Mouse (Mus musculus) heart, postnatal 36 days (tissue): ENCODE results near the gene Gm43517. TPM values are rescaled to one million over a fixed set of nuclear protein-coding genes. Genes with fewer than 3 reads are reported as not detected.

Source experiments
- DNase-seq, 2 experiments: peaks; one replicate each; pipeline ENCODE4 v3.0.0; 2021 to 2022
- intact Hi-C: fragments of 180-260 bp; cut with DNase I; formaldehyde crosslinking; loops from one replicate; pipeline ENCODE4 v1.15.1; 2025
- total RNA-seq, 2 experiments: library from RNA; stranded (reverse); gene quantifications; 2 replicates each; pipeline ENCODE4 v1.2.3; 2021

The Gm43517 gene
- total RNA-seq, 2 experiments from 2014 or later = not detected

DNA sequence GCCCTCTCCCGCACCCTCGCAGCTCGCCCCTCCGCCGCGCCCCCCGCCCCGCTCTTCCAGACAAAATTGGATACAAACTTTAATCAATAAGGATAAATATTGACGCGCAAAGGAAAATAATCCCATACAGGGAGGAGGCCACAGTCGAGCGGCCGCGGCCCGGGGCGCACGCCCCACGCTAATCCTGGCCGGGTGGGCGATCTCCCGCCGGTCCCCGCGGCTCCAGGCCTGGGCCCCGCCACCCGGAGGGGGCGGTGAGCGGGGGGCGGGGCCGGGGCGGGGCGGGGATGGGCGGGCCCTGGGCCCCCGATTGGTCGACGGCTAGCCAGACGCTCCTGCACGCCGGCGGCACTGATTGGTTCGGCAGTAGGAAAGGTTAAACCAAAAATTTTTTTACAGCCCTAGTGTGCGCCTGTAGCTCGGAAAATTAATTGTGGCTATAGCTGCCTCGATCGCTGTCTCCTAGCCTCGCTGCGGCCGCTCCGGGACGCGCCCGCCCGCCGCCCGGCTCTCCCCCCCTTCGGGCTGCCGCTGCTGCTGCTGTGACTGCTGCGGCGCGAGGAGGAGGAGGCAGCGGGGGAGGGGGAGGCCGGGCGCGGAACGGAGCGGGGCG lies 1.3 kb upstream of the Gm43517 start:
- no peak for DNase-seq
- intact Hi-C loops = no loop called here

DNA sequence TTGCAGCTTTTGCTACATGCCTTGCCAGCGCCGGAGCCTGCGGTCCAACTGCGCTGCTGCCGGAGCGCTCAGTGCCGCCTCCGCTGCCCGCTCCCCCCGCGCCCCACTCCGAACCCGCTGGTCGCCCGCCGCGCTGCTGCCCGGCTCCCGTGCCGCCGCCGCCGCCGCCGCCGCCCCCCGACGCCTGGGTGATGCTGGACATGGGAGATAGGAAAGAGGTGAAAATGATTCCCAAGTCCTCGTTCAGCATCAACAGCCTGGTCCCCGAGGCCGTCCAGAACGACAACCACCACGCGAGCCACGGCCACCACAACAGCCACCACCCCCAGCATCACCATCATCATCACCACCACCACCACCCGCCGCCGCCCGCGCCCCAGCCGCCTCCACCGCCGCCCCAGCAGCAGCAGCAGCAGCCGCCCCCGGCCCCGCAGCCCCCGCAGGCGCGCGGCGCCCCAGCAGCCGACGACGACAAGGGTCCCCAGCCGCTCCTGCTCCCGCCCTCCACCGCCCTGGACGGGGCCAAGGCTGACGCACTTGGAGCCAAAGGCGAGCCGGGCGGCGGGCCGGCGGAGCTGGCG lies 589 bp upstream of the Gm43517 start:
- intact Hi-C loops = no loop called here
- DNase-seq = no peak

DNA sequence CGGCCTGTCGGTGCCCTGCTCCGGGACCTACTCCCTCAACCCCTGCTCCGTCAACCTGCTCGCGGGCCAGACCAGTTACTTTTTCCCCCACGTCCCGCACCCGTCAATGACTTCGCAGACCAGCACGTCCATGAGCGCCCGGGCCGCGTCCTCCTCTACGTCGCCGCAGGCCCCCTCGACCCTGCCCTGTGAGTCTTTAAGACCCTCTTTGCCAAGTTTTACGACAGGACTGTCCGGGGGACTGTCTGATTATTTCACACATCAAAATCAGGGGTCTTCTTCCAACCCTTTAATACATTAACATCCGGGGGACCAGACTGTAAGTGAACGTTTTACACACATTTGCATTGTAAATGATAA lies 637 bp downstream of the Gm43517 start:
- intact Hi-C loops = no loop called here
- DNase-seq = no peak

DNA sequence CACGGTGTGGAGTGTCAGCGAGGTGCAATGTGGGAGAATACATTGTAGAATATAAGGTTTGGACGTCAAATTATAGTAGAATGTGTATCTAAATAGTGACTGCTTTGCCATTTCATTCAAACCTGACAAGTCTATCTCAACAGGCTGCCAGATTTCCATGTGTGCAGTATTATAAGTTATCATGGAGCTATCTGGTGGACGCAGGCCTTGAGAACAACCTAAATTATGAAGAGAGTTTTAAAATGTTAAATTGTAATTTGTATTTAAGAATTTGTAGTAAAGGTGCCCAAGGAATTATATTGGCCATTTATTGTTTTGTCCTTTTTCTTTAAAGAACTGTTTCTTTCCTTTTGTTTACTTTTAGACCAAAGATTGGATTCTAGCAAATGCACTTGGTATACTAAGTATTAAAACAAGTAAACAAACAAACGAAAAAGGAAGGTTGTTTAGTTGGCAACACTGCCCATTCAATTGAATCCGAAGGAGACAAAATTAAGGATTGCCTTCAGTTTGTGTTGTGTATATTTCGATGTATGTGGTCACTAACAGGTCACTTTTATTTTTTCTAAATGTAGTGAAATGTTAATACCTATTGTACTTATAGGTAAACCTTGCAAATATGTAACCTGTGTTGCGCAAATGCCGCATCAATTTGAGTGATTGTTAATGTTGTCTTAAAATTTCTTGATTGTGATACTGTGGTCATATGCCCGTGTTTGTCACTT lies 1.3 kb downstream of the Gm43517 start:
- DNase-seq = no peak
- intact Hi-C loops = no loop called here

DNA sequence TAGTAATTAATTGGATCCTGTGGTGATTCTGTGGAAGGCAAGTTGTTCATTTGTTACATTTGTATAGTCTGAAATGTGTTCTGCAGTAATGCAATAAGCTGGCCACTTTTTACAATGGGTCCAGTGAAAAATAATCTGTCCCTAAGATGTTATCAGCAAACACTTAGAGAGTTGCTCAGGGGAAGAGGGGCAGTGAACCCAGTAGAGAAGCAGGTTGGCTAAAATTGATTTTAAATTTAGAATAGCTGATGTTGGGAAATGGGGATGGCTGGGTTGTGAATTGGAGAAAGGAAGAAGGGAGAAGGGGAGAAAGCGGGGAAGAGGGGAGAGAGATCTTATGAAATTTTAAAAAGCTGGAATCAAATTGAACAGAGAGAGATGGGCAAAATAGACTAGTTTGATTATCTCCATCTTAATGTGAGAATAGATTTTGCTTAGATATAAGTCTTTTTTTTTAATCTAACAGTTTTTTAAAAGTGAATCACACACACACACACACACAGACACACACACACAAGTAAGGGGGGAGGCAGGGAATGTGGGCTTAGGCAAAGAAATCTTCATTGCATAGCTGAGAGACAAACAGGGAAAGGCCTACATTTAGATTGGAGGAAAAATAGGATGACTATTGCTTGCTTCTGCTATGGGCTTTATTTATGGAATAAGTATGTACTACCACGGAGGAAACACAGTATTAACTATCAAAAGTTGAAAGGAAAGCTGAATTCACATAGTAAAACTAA lies 3.1 kb downstream of the Gm43517 start:
- DNase-seq = no peak
- intact Hi-C loops = no loop called here

DNA sequence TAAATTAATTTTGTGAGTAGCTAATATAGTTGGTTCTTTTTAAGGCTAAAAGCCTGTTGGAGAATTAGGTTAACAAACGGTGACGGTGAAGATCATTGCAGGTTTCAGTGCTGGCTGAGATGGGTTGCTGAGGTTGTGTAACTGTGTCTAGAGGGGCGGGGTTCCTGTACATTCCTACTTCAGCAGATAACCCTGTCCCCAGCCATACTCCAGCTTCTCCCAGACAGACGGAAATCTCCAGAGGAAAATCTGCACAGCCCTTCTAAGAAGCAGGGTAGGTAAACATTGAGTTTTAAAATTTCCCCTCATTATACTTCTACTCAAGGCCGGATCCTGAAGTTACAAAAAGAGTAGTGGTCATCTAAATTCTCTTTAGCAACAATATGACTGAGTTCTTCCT lies 4.7 kb downstream of the Gm43517 start:
- intact Hi-C loops = no loop called here

DNA sequence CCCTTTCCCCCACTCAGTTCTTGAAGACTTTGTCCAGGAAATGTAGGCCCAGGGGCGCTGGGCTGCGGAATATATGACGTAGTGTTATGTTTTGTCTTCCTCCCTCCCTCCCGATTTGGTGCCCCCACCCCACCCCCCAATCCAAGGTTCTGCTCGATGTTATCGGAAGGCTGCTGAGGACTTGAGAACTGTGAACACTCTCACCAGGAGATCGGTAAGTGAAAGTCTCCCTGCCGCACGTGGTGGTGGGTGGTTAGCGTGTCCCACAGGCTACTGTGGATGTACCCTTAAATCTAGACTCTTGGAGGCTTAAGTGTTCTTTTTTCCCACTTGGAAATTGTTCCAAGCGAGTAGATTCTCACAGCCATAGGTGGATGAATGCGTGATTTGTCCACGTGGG lies 5.3 kb downstream of the Gm43517 start:
- intact Hi-C loops = no loop called here
- DNase-seq = no peak

More for the DNA sequence above, 4.7 kb downstream of the Gm43517 start:
- no peak for DNase-seq

DNA sequence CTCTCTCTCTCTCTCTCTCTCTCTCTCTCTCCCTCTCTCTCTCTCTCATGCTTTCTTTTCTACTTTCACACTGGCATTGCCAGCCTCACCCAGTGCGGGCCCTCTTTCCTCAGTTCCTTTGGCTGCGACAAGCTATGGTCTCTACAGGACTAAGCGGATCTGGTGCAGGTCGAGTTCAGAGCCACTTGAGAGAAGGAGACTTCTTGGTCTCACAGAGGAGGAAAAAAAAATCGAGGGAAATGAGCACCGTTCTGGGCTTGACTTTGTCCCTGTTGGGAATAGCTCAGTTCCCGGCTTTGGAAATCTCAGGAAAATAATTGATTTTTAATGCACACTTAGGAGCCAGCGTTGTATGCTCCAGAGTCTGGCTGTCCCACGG lies 5.9 kb downstream of the Gm43517 start:
- no peak for DNase-seq
- intact Hi-C loops = no loop called here

DNA sequence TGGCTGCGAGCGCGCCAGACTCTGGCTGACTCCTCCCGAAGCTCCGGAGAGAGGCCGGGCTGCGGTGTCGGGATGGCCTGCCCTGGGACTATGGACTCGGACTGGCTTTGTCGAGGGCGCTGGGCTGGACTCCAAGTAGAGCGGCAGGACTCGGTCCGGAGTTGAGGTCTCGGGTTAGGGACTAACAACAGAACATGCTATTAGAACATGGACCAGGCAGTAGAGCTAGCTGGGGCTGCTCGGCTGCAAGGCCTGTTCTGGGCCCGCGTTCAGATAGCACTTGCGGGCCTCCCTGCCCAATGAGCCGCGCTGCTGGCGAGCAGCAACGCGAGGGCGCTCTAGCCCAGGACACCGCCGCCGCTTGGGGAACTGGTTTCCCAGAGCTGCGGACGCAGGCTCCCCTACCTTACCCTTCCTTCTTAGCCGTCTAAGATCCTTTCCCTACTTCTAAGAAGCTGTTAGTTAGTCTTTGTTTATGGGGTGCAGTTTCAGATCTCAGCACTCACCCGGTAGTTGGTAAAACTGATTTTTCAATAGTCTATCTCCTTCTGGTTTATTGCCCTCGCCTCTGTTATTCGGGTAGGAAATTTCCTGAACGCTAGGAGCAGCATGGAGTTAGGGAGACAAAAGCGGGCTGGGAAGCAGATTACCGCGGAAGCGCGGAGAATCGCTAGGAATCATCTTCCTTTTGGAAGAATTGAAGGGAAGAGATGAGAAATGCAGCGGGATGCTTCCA lies 6.5 kb downstream of the Gm43517 start:
- no peak for DNase-seq
- intact Hi-C loops = no loop called here

DNA sequence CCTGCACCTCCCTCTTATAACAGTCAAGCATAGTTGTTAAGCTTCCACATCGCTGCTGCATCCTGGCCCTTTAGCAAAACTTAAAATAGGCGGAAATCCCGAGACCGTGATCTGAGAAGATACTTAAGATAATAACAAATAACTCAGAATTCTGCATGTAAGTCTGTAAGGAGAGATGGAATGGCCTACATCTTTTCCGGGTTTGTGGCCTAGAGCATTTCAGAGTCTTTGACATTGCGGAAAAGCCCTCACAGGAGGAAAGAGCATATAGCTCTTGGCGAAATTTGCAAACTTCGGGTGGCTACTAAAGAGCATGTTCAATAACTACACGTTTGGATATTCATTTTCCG lies 7.0 kb downstream of the Gm43517 start:
- no peak for DNase-seq
- intact Hi-C loops = no loop called here

DNA sequence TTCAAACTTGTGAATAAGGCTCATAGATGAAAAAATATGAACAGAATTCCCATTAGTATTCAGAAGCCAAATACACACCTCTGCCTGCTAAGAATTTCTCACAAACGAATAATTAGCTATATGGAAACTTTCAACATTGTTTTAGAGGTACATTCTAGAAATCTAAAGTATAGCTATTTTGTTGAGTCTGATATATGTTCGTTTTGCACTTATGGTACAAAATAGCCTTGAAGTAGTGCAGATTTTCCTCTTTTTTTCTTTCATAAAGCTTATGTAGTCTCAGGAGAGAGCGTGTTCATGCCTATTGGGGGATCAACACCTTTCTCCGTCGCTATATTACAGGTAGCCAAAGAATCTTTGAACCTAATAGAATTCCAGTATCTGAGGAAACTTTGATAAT lies 7.9 kb downstream of the Gm43517 start:
- DNase-seq = no peak
- intact Hi-C loops = no loop called here

DNA sequence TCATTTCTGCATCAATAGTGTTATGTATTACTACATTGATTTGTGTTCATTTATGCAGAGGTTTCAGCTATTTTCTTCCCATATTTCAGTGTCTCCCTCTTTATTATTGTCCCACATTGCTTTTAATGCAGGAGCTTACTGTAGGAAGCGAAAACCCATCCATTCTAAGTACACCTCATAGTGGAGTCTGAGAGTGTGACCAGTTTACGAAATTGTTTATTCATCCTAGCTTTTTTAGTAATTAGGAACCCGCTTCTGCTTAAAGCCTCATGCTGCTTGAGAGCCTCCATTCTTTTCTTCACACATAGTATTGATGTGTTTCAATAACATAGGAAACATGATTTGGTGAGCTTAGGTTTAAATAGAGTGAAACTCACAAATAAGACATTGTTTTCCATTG lies 8.7 kb downstream of the Gm43517 start:
- intact Hi-C loops = no loop called here
- DNase-seq = no peak

DNA sequence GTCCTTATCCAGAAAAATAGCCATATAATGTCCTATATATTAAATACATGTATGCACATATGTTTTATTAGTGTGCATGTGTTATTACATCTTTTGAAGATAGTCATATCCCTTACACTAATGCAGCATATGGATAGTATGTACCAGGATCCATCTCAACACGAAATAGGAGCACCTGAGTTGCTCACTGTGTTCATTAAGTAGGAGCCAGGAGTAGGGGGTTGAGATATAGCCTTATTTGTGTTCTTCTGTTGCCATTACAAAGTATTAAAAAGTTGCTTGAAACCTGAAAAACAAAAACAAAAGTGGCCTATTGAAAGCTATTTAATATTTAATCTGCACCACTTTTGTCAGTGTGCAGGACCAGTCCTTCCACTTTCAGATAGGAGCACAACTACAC lies 9.2 kb downstream of the Gm43517 start:
- DNase-seq = no peak
- intact Hi-C loops = no loop called here

DNA sequence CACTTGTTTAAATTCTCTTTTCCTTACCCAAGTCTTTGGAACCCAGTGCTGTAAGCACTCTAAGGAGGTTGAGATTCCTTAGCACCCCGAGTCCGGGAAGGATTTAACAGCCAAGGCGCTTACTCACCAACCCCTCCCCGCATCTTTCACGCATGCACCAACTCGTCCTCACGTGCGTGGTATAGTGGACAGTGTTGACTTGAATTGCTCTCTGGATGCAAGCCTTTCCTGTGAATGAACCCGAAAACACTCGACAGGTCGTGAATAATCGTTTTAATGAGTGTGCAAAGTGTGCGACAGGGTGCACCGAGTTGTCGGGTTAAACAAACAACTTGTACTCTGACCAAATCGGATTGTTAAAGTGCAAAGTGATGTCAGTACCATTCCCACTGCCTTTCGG lies 9.9 kb downstream of the Gm43517 start:
- intact Hi-C loops = no loop called here
- DNase-seq = no peak

DNA sequence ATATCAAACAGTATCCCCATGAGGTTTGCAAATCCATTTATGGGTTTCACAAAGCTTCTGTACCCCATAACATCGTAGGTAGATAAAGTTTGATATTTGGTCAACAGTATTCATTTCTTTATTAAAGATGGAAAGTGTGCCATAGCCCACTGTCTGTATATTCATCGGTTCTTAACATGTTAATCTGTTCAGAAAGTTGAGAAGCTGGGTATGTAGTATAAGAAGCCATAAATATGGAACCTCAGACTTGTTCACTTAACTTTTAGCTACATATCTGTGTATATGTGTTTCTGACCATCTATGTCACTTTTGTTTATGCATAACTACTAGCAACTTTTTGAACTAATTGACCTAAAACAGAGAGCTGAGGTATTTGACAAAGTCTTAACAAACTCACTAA lies 11.0 kb downstream of the Gm43517 start:
- DNase-seq = no peak
- intact Hi-C loops = no loop called here

DNA sequence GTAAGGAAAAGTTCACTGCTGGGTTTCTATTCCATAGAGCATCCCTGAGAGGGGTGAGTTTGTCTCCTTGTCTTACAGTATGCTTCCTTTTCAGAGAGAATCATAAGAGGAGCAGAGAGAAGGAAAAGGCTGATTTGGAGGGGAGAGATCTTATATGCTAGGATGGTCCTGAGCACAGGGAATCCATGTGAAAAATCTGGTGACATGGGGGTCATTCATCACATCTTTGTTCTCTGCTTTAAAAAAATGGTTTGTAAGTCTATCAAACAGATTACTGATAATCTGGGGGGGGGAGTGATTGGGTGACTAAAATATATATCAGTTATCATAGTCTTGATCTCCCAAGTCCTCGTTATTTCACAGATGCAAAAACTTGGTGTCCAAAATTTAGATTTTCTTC lies 11.8 kb downstream of the Gm43517 start:
- DNase-seq = no peak
- intact Hi-C loops = no loop called here

DNA sequence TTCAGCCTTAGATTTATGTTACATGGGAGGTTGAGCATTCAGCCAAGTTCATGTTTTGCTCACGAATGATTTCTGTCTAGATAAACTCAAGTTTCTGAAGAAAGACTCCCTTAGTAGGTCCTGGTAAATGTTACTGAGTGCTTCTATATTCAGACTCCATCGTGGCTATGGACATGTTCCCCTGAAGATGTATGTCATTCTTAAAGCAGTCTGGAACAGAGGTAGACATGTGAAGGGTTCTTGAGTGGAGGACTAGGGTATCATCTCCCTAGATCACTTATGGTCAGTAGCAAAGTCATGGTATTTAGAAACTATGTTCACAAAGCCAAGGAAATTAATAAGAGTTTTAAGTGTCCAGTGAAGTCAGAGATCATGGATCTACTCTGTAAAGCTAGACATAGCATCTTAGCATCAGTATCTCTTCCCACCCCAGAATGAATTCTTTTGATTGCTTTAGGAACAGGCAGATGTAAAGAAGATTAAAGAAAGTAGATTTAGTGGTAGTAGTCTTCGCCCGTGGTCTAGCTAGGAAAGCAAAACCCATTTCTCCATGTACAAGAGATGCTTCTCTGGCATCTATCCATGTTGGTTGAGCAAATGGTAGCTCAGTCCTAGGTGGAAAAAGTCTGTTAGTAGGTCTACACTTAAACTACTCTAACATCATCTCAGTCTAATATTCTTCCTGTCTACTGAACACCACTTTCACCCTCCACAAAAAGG lies 12.6 kb downstream of the Gm43517 start:
- DNase-seq = no peak
- intact Hi-C loops = no loop called here

DNA sequence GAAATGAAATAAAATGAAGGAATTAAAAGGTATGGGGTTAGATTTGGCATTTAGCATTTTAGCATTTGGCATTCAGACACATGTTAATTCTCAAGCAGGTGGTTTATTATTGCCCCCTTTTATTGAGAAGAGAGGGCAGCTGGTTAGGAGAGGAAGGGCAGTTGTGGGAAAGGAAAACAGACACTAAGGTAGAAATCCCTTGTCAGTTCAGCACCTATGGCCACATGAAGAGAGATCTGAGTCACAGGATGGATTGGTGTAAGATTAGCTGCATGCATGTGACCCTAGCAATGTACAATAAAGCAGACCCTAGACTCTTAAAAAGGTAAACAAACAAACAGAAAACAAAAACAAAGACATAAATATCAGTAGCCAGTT lies 13.2 kb downstream of the Gm43517 start:
- intact Hi-C loops = no loop called here
- no peak for DNase-seq

DNA sequence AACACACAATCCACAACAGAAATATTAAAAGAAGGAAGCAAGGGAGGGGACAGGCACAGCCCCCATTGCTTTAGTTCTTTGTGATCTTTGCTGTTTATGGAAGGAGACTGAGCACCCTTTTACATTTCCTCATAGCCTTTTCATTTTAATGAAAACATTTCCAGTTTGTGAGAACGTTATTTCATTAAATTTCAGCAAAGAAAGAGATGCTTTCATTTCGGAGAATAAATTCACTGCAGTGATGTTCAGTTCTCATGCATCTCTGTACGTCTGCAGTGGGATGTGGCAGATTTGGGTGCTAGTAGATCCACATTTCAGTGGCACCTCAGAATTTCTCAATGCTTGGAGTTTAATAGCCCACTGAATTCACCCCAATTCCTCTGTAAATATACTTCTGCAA lies 13.7 kb downstream of the Gm43517 start:
- no peak for DNase-seq
- intact Hi-C loops = no loop called here

DNA sequence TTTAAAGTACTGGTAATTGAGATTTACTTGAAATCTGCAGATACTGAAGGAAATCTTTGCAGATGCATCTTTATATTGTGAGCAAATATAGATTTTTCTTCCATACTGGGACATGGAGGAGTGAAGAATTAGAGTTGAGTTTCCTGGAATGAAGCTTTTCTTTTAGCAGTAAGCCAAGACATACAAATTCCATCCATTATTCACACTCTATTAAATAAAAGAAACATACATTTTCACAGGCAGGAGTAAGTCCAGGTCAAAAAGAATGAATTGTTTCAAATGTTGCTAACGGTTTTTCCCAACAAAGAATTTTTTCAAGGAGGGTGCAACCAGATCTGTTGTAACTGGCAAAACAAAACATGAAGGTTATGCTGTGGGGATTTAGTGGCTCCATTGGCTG lies 14.6 kb downstream of the Gm43517 start:
- no peak for DNase-seq
- intact Hi-C loops = no loop called here
